ENCODE assay signal across 22 mouse cellular contexts in the genomic region with DNA sequence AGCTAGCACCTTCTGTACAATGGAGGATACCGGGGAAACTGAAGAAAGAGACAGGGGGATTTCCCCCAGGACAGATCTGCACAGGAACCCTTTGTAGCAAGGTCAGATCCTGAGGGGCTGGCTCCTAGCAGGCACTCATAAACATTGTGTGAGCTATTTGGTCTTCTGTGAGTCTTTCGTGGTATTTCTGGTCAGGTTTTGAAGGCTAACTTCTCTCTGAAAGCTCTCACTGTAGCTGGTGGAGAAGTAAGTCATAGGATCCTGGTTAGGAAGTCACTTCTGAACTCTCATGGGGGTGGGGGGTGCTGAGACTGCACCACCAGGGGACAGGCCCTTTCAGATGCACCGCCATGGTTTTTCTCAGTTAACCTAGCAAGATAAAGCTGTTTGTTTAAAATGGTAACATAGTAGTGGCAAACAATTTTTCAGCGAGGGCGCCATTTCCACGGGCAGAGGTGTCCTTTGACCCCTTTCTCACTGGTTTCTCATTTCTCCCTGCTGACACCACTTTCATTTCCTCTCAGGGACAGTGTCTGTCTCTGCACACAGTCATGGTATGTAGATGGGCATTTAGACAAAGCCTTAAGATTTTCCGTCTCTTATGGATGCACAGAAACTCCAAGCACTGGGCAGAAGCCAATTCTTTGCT. TPM values are rescaled to one million over a fixed set of nuclear protein-coding genes. Genes with fewer than 3 reads are reported as not detected.
DNase-seq lines count a peak whose midpoint lies in the region; ATAC-seq and TF ChIP-seq lines count a peak whose summit lies in the region.
"Had no signal": no experiment of that assay in that cellular context is flagged by ENCODE, and none has a peak within 500 bp of the region (broad histone marks: within the 10 kb centered on the region; RNA-seq: fewer than 3 reads in every experiment).

No protein-coding gene starts in this region.

- no peak overlapping the region for H3K4me2 ChIP-seq in intestine, embryonic 16.5 days (ENCODE audit: low read depth, low read length)
- H3K4me2 ChIP-seq in intestine, postnatal 0 days (replicated peaks; ENCODE audit: low read depth) = no peak overlapping the region
- peak overlapping the region; percentile 20; the same call in 1 of the 2 replicates for H3K4me2 ChIP-seq in liver, postnatal 0 days (ENCODE audit: low read depth, low read length)
- H3K4me2 ChIP-seq: forebrain, embryonic 15.5 days; heart, embryonic 13.5 days; hindbrain, embryonic 13.5 days; midbrain, embryonic 15.5 days; neural tube, embryonic 13.5 days had no signal

- no peak overlapping the region for H3K9ac ChIP-seq in intestine, embryonic 16.5 days (ENCODE audit: low read depth, low read length)
- H3K9ac ChIP-seq in intestine, postnatal 0 days (ENCODE audit: low read depth, low read length) = no peak overlapping the region
- H3K9ac ChIP-seq in liver, postnatal 0 days (replicated peaks) = no peak overlapping the region
- H3K9ac ChIP-seq: forebrain, embryonic 15.5 days; heart, embryonic 13.5 days; hindbrain, embryonic 13.5 days; midbrain, embryonic 15.5 days; neural tube, embryonic 13.5 days had no signal

- H3K4me1 ChIP-seq in intestine, embryonic 16.5 days (ENCODE audit: control insufficient read depth, insufficient read depth, low read length) = no peaks in the 10 kb centered on the region; the same call in 1 of the 2 replicates
- H3K4me1 ChIP-seq in intestine, postnatal 0 days (replicated peaks; ENCODE audit: control insufficient read depth, insufficient read depth, low read length) = peaks cover 3% of the 10 kb centered on the region; the same call in 1 of the 2 replicates
- peaks cover 1% of the 10 kb centered on the region; the same call in 1 of the 2 replicates for H3K4me1 ChIP-seq in bone marrow, adult 2 months (ENCODE audit: control insufficient read depth, insufficient read depth, low read length)
- peaks cover 10% of the 10 kb centered on the region for H3K4me1 ChIP-seq in liver, postnatal 0 days (ENCODE audit: insufficient read depth)
- no peaks in the 10 kb centered on the region for H3K4me1 ChIP-seq in cerebellum, adult 2 months (ENCODE audit: control insufficient read depth, insufficient read depth, low read length)
- H3K4me1 ChIP-seq: forebrain, embryonic 15.5 days; hindbrain, embryonic 13.5 days; midbrain, embryonic 15.5 days; neural tube, embryonic 13.5 days had no signal

- TF ChIP-seq EP300 in liver, postnatal 0 days (IDR thresholded peaks at IDR 0.05; ENCODE audit: low read depth) = no peak

- DNase-seq in A20 (ENCODE audit: low read depth, low spot score) = peak; percentile 71
- no peak for DNase-seq in liver, postnatal 0 days
- no peak for DNase-seq in cerebellum, adult 2 months
- no peak for DNase-seq in left cerebral cortex, postnatal 25 days (ENCODE audit: low spot score in 2 of 2)
- no peak for DNase-seq in frontal cortex, postnatal 14 days (ENCODE audit: low spot score in 2 of 2)
- DNase-seq: adrenal gland, postnatal 36 days; cerebellum, adult 11 months; gastrocnemius, postnatal 10 days; kidney, adult 9 months; lung, postnatal 4 days had no signal

- no peak overlapping the region for H3K4me3 ChIP-seq in intestine, embryonic 16.5 days (ENCODE audit: low read length)
- H3K4me3 ChIP-seq in intestine, postnatal 0 days (ENCODE audit: low read depth, low read length) = no peak overlapping the region
- no peak overlapping the region for H3K4me3 ChIP-seq in bone marrow, adult 2 months (replicated peaks; ENCODE audit: control insufficient read depth, low read depth, low read length)
- no peak overlapping the region for H3K4me3 ChIP-seq in liver, postnatal 0 days (ENCODE audit: low read depth, low read length)
- H3K4me3 ChIP-seq in cerebellum, adult 2 months (replicated peaks; ENCODE audit: insufficient read depth, low read depth, low read length) = no peak overlapping the region
- H3K4me3 ChIP-seq: forebrain, embryonic 15.5 days; heart, embryonic 13.5 days; hindbrain, embryonic 13.5 days; midbrain, embryonic 15.5 days; neural tube, embryonic 13.5 days had no signal

- H3K9me3 ChIP-seq in intestine, embryonic 16.5 days (ENCODE audit: control insufficient read depth, low read length) = no peaks in the 10 kb centered on the region
- H3K9me3 ChIP-seq in intestine, postnatal 0 days (ENCODE audit: control insufficient read depth) = no peaks in the 10 kb centered on the region
- no peaks in the 10 kb centered on the region for H3K9me3 ChIP-seq in liver, postnatal 0 days (ENCODE audit: low read length)
- H3K9me3 ChIP-seq: forebrain, embryonic 15.5 days; heart, embryonic 13.5 days; hindbrain, embryonic 13.5 days; midbrain, embryonic 15.5 days; neural tube, embryonic 13.5 days had no signal

- no peak overlapping the region for H3K27ac ChIP-seq in intestine, embryonic 16.5 days (ENCODE audit: low read length)
- H3K27ac ChIP-seq in intestine, postnatal 0 days (ENCODE audit: low read depth, low read length) = no peak overlapping the region
- H3K27ac ChIP-seq in bone marrow, adult 2 months (ENCODE audit: control insufficient read depth, insufficient read depth, low read depth, low read length, poor library complexity) = peak overlapping the region; percentile 52; the same call in 1 of the 2 replicates
- peak overlapping the region; percentile 36 for H3K27ac ChIP-seq in liver, postnatal 0 days (ENCODE audit: low read depth)
- no peak overlapping the region for H3K27ac ChIP-seq in cerebellum, adult 2 months (ENCODE audit: insufficient read depth, low read length)
- H3K27ac ChIP-seq: forebrain, embryonic 15.5 days; heart, embryonic 13.5 days; hindbrain, embryonic 13.5 days; midbrain, embryonic 15.5 days; neural tube, embryonic 13.5 days had no signal

- no peak for TF ChIP-seq CTCF in intestine, postnatal 0 days (IDR thresholded peaks at IDR 0.05; ENCODE audit: low read depth)
- TF ChIP-seq CTCF in bone marrow, adult 2 months (IDR thresholded peaks at IDR 0.05; ENCODE audit: control insufficient read depth, insufficient read depth, low read length) = no peak
- TF ChIP-seq CTCF in liver, postnatal 0 days (IDR thresholded peaks at IDR 0.05; ENCODE audit: low read depth) = no peak
- TF ChIP-seq CTCF in cerebellum, adult 2 months (IDR thresholded peaks at IDR 0.05; ENCODE audit: borderline replicate concordance, insufficient read depth, low read depth, low read length) = no peak

- H3K36me3 ChIP-seq in intestine, embryonic 16.5 days (ENCODE audit: control insufficient read depth, insufficient read depth, low read length) = no peaks in the 10 kb centered on the region
- no peaks in the 10 kb centered on the region for H3K36me3 ChIP-seq in intestine, postnatal 0 days (ENCODE audit: control insufficient read depth, insufficient read depth)
- H3K36me3 ChIP-seq in liver, postnatal 0 days (replicated peaks; ENCODE audit: insufficient read depth, low read length) = no peaks in the 10 kb centered on the region
- H3K36me3 ChIP-seq: forebrain, embryonic 15.5 days; heart, embryonic 13.5 days; hindbrain, embryonic 13.5 days; midbrain, embryonic 15.5 days; neural tube, embryonic 13.5 days had no signal

- 0 out of 2 replicates have a peak, but pooled peaks have one; percentile 23 for ATAC-seq in intestine, embryonic 16.5 days
- no peak for ATAC-seq in intestine, postnatal 0 days
- ATAC-seq in liver, postnatal 0 days = peak; percentile 49; the same call in 1 of the 2 replicates
- ATAC-seq: forebrain, embryonic 15.5 days; midbrain, embryonic 15.5 days had no signal

- WGBS in intestine, embryonic 16.5 days = 41% methylated on average over 7 of the region's 7 CpGs
- WGBS in intestine, postnatal 0 days = 42% methylated on average over 7 of the region's 7 CpGs
- 45% methylated on average over 7 of the region's 7 CpGs for WGBS in bone marrow, adult 2 months
- WGBS in liver, postnatal 0 days (ENCODE audit: insufficient replicate concordance) = 39% methylated on average over 7 of the region's 7 CpGs
- WGBS in cerebellum, adult 2 months = 74% methylated on average over 7 of the region's 7 CpGs

- TF ChIP-seq POLR2A in bone marrow, adult 2 months (IDR thresholded peaks at IDR 0.05; ENCODE audit: borderline replicate concordance, control insufficient read depth, low read depth, low read length) = no peak
- no peak for TF ChIP-seq POLR2A in cerebellum, adult 2 months (IDR thresholded peaks at IDR 0.05; ENCODE audit: borderline replicate concordance, insufficient read depth, low read length)

- intact Hi-C loops in left cerebral cortex, postnatal 25 days (cut with DNase I) = no loop called here

- H3K27me3 ChIP-seq in intestine, embryonic 16.5 days (replicated peaks; ENCODE audit: control insufficient read depth, insufficient read depth, low read length) = no peaks in the 10 kb centered on the region
- no peaks in the 10 kb centered on the region for H3K27me3 ChIP-seq in intestine, postnatal 0 days (replicated peaks; ENCODE audit: control insufficient read depth, insufficient read depth, low read length)
- H3K27me3 ChIP-seq in liver, postnatal 0 days (ENCODE audit: insufficient read depth, low read length) = no peaks in the 10 kb centered on the region
- H3K27me3 ChIP-seq in cerebellum, adult 2 months (ENCODE audit: control insufficient read depth, insufficient read depth, low read length) = no peaks in the 10 kb centered on the region
- H3K27me3 ChIP-seq: forebrain, embryonic 15.5 days; heart, embryonic 13.5 days; hindbrain, embryonic 13.5 days; midbrain, embryonic 15.5 days; neural tube, embryonic 13.5 days had no signal

RNA-seq across cellular contexts. Expression of gene Stra8, which starts 18.4 kb away (rescaled TPM):
- not detected in 2 replicates for polyA plus RNA-seq in intestine, embryonic 16.5 days (2015; fragmentation: Nextera tagmentation; extraction: Ambion mirVana)
- not detected in 2 replicates for polyA plus RNA-seq in intestine, postnatal 0 days (2015; fragmentation: Nextera tagmentation; extraction: Ambion mirVana)
- polyA plus RNA-seq in bone marrow, adult 2 months (2011; ENCODE audit: insufficient read depth, insufficient read length, low replicate concordance, missing spikeins) = 1.4 TPM in 1 of 2 replicates, not detected in the other
- not detected in 2 replicates for polyA plus RNA-seq in liver, postnatal 0 days (2015; fragmentation: Nextera tagmentation; extraction: Ambion mirVana)
- polyA plus RNA-seq in cerebellum, adult 2 months (2012; rRNA removed) = not detected in 2 replicates
- not detected for total RNA-seq in left cerebral cortex, postnatal 25 days (2021)
- total RNA-seq: adrenal gland, postnatal 36 days; gastrocnemius, postnatal 10 days; left cerebral cortex, adult 18-20 months had no signal
- polyA plus RNA-seq: C2C12; cortical plate, adult 2 months; embryonic facial prominence, embryonic 14.5 days; forebrain, embryonic 15.5 days; heart, embryonic 13.5 days; hindbrain, embryonic 13.5 days; midbrain, embryonic 15.5 days; neural tube, embryonic 13.5 days had no signal

RNA-seq across cellular contexts. Expression of gene Wdr91, which starts 27.7 kb away (rescaled TPM):
- 7.2 and 7.5 TPM in 2 replicates for polyA plus RNA-seq in intestine, embryonic 16.5 days (2015; fragmentation: Nextera tagmentation; extraction: Ambion mirVana)
- 5.7 and 6.9 TPM in 2 replicates for polyA plus RNA-seq in intestine, postnatal 0 days (2015; fragmentation: Nextera tagmentation; extraction: Ambion mirVana)
- 17.1 and 27.6 TPM in 2 replicates for polyA plus RNA-seq in bone marrow, adult 2 months (2011; ENCODE audit: insufficient read depth, insufficient read length, low replicate concordance, missing spikeins)
- 5.5 and 5.7 TPM in 2 replicates for polyA plus RNA-seq in liver, postnatal 0 days (2015; fragmentation: Nextera tagmentation; extraction: Ambion mirVana)
- polyA plus RNA-seq in cerebellum, adult 2 months (2012; rRNA removed) = 26.7 and 28.0 TPM in 2 replicates
- total RNA-seq in left cerebral cortex, postnatal 25 days (2021) = 10 to 100 TPM; 28.3 to 36.4 TPM

RNA-seq across cellular contexts. Expression of gene Slc23a4, which starts 49.8 kb away (rescaled TPM):
- 10.6 and 11.1 TPM in 2 replicates for polyA plus RNA-seq in intestine, embryonic 16.5 days (2015; fragmentation: Nextera tagmentation; extraction: Ambion mirVana)
- polyA plus RNA-seq in intestine, postnatal 0 days (2015; fragmentation: Nextera tagmentation; extraction: Ambion mirVana) = 7.4 and 7.7 TPM in 2 replicates
- 0.70 TPM in 1 of 2 replicates, not detected in the other for polyA plus RNA-seq in bone marrow, adult 2 months (2011; ENCODE audit: insufficient read depth, insufficient read length, low replicate concordance, missing spikeins)
- 0.12 TPM in 1 of 2 replicates, not detected in the other for polyA plus RNA-seq in liver, postnatal 0 days (2015; fragmentation: Nextera tagmentation; extraction: Ambion mirVana)
- polyA plus RNA-seq in cerebellum, adult 2 months (2012; rRNA removed) = 0.46 and 0.70 TPM in 2 replicates
- total RNA-seq in left cerebral cortex, postnatal 25 days (2021) = 1 to 10 TPM; 1.0 to 1.6 TPM

Comparison
In these comparisons a context has a peak if more than half of its experiments do, and no peak if none do; other contexts are left out.
1. H3K27ac ChIP-seq: peak in bone marrow, adult 2 months (single experiment) and liver, postnatal 0 days (single experiment); none in intestine, embryonic 16.5 days (single experiment), intestine, postnatal 0 days (single experiment) and cerebellum, adult 2 months (single experiment).